Mouse (Mus musculus): ENCODE results near the gene Nr1d2. TPM values are rescaled to one million over a fixed set of nuclear protein-coding genes. Genes with fewer than 3 reads are reported as not detected.
"Not testable (repeated sequence)": the region's sequence is repeated elsewhere in the genome, so short reads cannot be mapped to it uniquely, and the experiment has no call there.

Gene Nr1d2
- total and polyA plus RNA-seq, 3 experiments: 4.5 to 8.4 (median 6.8) TPM

GRCm38 (mm10) chr14:18233981-18234960 lies 4.7 kb downstream of the Nr1d2 start:
- Histone ChIP-seq H3K27me3 (replicated peaks) (no peaks in the 10 kb centered on the region), H3K4me3 (replicated peaks in 1 of 3; ENCODE audit: low read depth in 2 of 3, low read length in 2 of 3, poor library complexity in 1 of 3) (peak overlapping the region in 1 of 3 experiments; percentile 7), H3K79me2 (replicated peaks; ENCODE audit: control insufficient read depth, extremely low read depth, insufficient read depth, poor library complexity, severe bottlenecking) (no peaks in the 10 kb centered on the region), H3K4me1 (ENCODE audit: control insufficient read depth in 1 of 2, insufficient read depth in 2 of 2) (peaks cover 0 to 37% of the 10 kb centered on the region in 2 experiments; a peak in 2 of 4 replicates), H3K36me3 (replicated peaks in 1 of 2; ENCODE audit: control insufficient read depth in 1 of 2, insufficient read depth in 1 of 2, low read length in 1 of 2) (no peaks in the 10 kb centered on the region), H3K9me3 (replicated peaks; ENCODE audit: low read length) (no peaks in the 10 kb centered on the region), H3K9ac (ENCODE audit: insufficient read depth, low read depth) (peak overlapping the region; percentile 62), H3K27ac (ENCODE audit: insufficient read depth, low read depth) (no peak overlapping the region), H3K4me2 (ENCODE audit: insufficient read depth, low read depth, poor library complexity, severe bottlenecking) (peak overlapping the region; percentile 91)
- DNase-seq (ENCODE audit: extremely low read depth): peak; percentile 29
- dilution Hi-C loops (cut with MboI; ENCODE audit: extremely low pct_ligation_motif_present, extremely low pct_unique_long_range_greater_than_20kb, low sequenced_read_pairs) (no loop called here), in situ Hi-C loops (cut with MboI; ENCODE audit: low pct_ligation_motif_present, low pct_unique_long_range_greater_than_20kb, low sequenced_read_pairs) (no loop called here)
- TF ChIP-seq UBTF (IDR thresholded peaks at IDR 0.05; ENCODE audit: low read depth, low read length) (no peak), MAFK (IDR thresholded peaks at IDR 0.05; ENCODE audit: insufficient replicate concordance, low read length) (peak; percentile 28; the same call in 1 of the 2 replicates)

- no peak overlapping the region for H3K9ac ChIP-seq (ENCODE audit: insufficient read depth, low read depth)
- H3K79me2 ChIP-seq (replicated peaks; ENCODE audit: control insufficient read depth, extremely low read depth, insufficient read depth, poor library complexity, severe bottlenecking): no peaks in the 10 kb centered on the region
- no peak overlapping the region for H3K27ac ChIP-seq (ENCODE audit: insufficient read depth, low read depth)
- no peaks in the 10 kb centered on the region for H3K27me3 ChIP-seq (replicated peaks)
- dilution Hi-C loops (cut with MboI; ENCODE audit: extremely low pct_ligation_motif_present, extremely low pct_unique_long_range_greater_than_20kb, low sequenced_read_pairs): no loop called here
- no peaks in the 10 kb centered on the region for H3K9me3 ChIP-seq (replicated peaks; ENCODE audit: low read length)
- no peak overlapping the region for H3K4me2 ChIP-seq (ENCODE audit: insufficient read depth, low read depth, poor library complexity, severe bottlenecking)
- H3K4me3 ChIP-seq (replicated peaks in 1 of 3; ENCODE audit: low read depth in 2 of 3, low read length in 2 of 3, poor library complexity in 1 of 3): no peak overlapping the region
- TF ChIP-seq ETS1 (conservative IDR thresholded peaks at IDR 0.05; ENCODE audit: low read depth, low read length): no peak
- no peak for TF ChIP-seq PAX5 (IDR thresholded peaks at IDR 0.05; ENCODE audit: low read length)
- TF ChIP-seq CHD1 (IDR thresholded peaks at IDR 0.05; ENCODE audit: low read depth, low read length): no peak
- no peak for TF ChIP-seq USF2 (conservative IDR thresholded peaks at IDR 0.05; ENCODE audit: low read depth, low read length)
- no peak for TF ChIP-seq JUND (conservative IDR thresholded peaks at IDR 0.05; ENCODE audit: low read depth, low read length)
- TF ChIP-seq MAX (IDR thresholded peaks at IDR 0.05; ENCODE audit: low read length): no peak
- no peaks in the 10 kb centered on the region for H3K36me3 ChIP-seq (replicated peaks in 1 of 2; ENCODE audit: control insufficient read depth in 1 of 2, insufficient read depth in 1 of 2, low read length in 1 of 2)
- in situ Hi-C loops (cut with MboI; ENCODE audit: low pct_ligation_motif_present, low pct_unique_long_range_greater_than_20kb, low sequenced_read_pairs): no loop called here
- peaks cover 0 to 37% of the 10 kb centered on the region in 2 experiments; a peak in 2 of 4 replicates for H3K4me1 ChIP-seq (ENCODE audit: control insufficient read depth in 1 of 2, insufficient read depth in 2 of 2)
- DNase-seq (ENCODE audit: extremely low read depth): no peak
Observed at GRCm38 (mm10) chr14:18233076-18233475, 5.9 kb downstream of the Nr1d2 start.

- H3K4me2 ChIP-seq (ENCODE audit: insufficient read depth, low read depth, poor library complexity, severe bottlenecking); H3K36me3 ChIP-seq (replicated peaks in 1 of 2; ENCODE audit: control insufficient read depth in 1 of 2, insufficient read depth in 1 of 2, low read length in 1 of 2); dilution Hi-C loops (cut with MboI; ENCODE audit: extremely low pct_ligation_motif_present, extremely low pct_unique_long_range_greater_than_20kb, low sequenced_read_pairs); DNase-seq (ENCODE audit: extremely low read depth); H3K4me3 ChIP-seq (replicated peaks in 1 of 3; ENCODE audit: low read depth in 2 of 3, low read length in 2 of 3, poor library complexity in 1 of 3); H3K27ac ChIP-seq (ENCODE audit: insufficient read depth, low read depth); H3K27me3 ChIP-seq (replicated peaks); H3K9ac ChIP-seq (ENCODE audit: insufficient read depth, low read depth); H3K79me2 ChIP-seq (replicated peaks; ENCODE audit: control insufficient read depth, extremely low read depth, insufficient read depth, poor library complexity, severe bottlenecking); H3K9me3 ChIP-seq (replicated peaks; ENCODE audit: low read length); in situ Hi-C loops (cut with MboI; ENCODE audit: low pct_ligation_motif_present, low pct_unique_long_range_greater_than_20kb, low sequenced_read_pairs): not testable (repeated sequence)
- peaks cover 0 to 30% of the 10 kb centered on the region in 2 experiments; a peak in 2 of 4 replicates for H3K4me1 ChIP-seq (ENCODE audit: control insufficient read depth in 1 of 2, insufficient read depth in 2 of 2)
Observed at GRCm38 (mm10) chr14:18231866-18232265, 7.1 kb downstream of the Nr1d2 start.

- H3K9me3 ChIP-seq (replicated peaks; ENCODE audit: low read length); H3K4me3 ChIP-seq (replicated peaks in 1 of 3; ENCODE audit: low read depth in 2 of 3, low read length in 2 of 3, poor library complexity in 1 of 3); H3K9ac ChIP-seq (ENCODE audit: insufficient read depth, low read depth); H3K27ac ChIP-seq (ENCODE audit: insufficient read depth, low read depth); dilution Hi-C loops (cut with MboI; ENCODE audit: extremely low pct_ligation_motif_present, extremely low pct_unique_long_range_greater_than_20kb, low sequenced_read_pairs); H3K4me2 ChIP-seq (ENCODE audit: insufficient read depth, low read depth, poor library complexity, severe bottlenecking); in situ Hi-C loops (cut with MboI; ENCODE audit: low pct_ligation_motif_present, low pct_unique_long_range_greater_than_20kb, low sequenced_read_pairs); H3K36me3 ChIP-seq (replicated peaks in 1 of 2; ENCODE audit: control insufficient read depth in 1 of 2, insufficient read depth in 1 of 2, low read length in 1 of 2); H3K27me3 ChIP-seq (replicated peaks); DNase-seq (ENCODE audit: extremely low read depth); H3K79me2 ChIP-seq (replicated peaks; ENCODE audit: control insufficient read depth, extremely low read depth, insufficient read depth, poor library complexity, severe bottlenecking): not testable (repeated sequence)
- peaks cover 0 to 24% of the 10 kb centered on the region in 2 experiments; a peak in 2 of 4 replicates for H3K4me1 ChIP-seq (ENCODE audit: control insufficient read depth in 1 of 2, insufficient read depth in 2 of 2)
Observed at GRCm38 (mm10) chr14:18229751-18230150, 9.2 kb downstream of the Nr1d2 start.

- dilution Hi-C loops (cut with MboI; ENCODE audit: extremely low pct_ligation_motif_present, extremely low pct_unique_long_range_greater_than_20kb, low sequenced_read_pairs); in situ Hi-C loops (cut with MboI; ENCODE audit: low pct_ligation_motif_present, low pct_unique_long_range_greater_than_20kb, low sequenced_read_pairs); H3K79me2 ChIP-seq (replicated peaks; ENCODE audit: control insufficient read depth, extremely low read depth, insufficient read depth, poor library complexity, severe bottlenecking): not testable (repeated sequence)
Observed at GRCm38 (mm10) chr14:18226181-18226580, 12.7 kb downstream of the Nr1d2 start.

More at GRCm38 (mm10) chr14:18226181-18226580, 12.7 kb downstream of the Nr1d2 start:
- H3K36me3 ChIP-seq (replicated peaks in 1 of 2; ENCODE audit: control insufficient read depth in 1 of 2, insufficient read depth in 1 of 2, low read length in 1 of 2); H3K9me3 ChIP-seq (replicated peaks; ENCODE audit: low read length); H3K4me1 ChIP-seq (ENCODE audit: control insufficient read depth in 1 of 2, insufficient read depth in 2 of 2); H3K4me3 ChIP-seq (replicated peaks in 1 of 3; ENCODE audit: low read depth in 2 of 3, low read length in 2 of 3, poor library complexity in 1 of 3); H3K27ac ChIP-seq (ENCODE audit: insufficient read depth, low read depth); H3K27me3 ChIP-seq (replicated peaks); DNase-seq (ENCODE audit: extremely low read depth); H3K9ac ChIP-seq (ENCODE audit: insufficient read depth, low read depth); H3K4me2 ChIP-seq (ENCODE audit: insufficient read depth, low read depth, poor library complexity, severe bottlenecking): not testable (repeated sequence)

Measured in CH12.LX (cell line).